Mouse (Mus musculus) midbrain, embryonic 10.5 days (tissue): Measurements from ENCODE around the gene Ncapd2. TPM values are rescaled to one million over a fixed set of nuclear protein-coding genes. Genes with fewer than 3 reads are reported as not detected.

Experiments used
- DNase-seq: peaks from one replicate; pipeline ENCODE4 v3.0.0-alpha.2; 2017; ENCODE audit warnings: low spot score
- H3K27ac ChIP-seq: fragments of 300-500 bp; sonication (generic); replicated peaks from 2 replicates; pipeline ENCODE4 v1.5.1; 2016; ENCODE audit warnings: mild to moderate bottlenecking
- H3K27me3 ChIP-seq: fragments of 300-500 bp; sonication (generic); 2 replicates; pipeline ENCODE4 v1.6.1; 2016; ENCODE audit warnings: low read depth, mild to moderate bottlenecking; ENCODE audit not compliant: poor library complexity, severe bottlenecking
- H3K36me3 ChIP-seq: fragments of 300-500 bp; sonication (generic); 2 replicates; pipeline ENCODE4 v1.6.1; 2016; ENCODE audit warnings: mild to moderate bottlenecking, moderate library complexity
- H3K4me1 ChIP-seq: fragments of 300-500 bp; sonication (generic); 2 replicates; pipeline ENCODE4 v1.6.1; 2016
- H3K4me3 ChIP-seq: fragments of 300-500 bp; sonication (generic); 2 replicates; pipeline ENCODE4 v1.5.1; 2016; ENCODE audit warnings: mild to moderate bottlenecking, moderate library complexity
- H3K9me3 ChIP-seq: fragments of 300-500 bp; sonication (generic); replicated peaks from 2 replicates; pipeline ENCODE4 v1.6.1; 2016; ENCODE audit warnings: mild to moderate bottlenecking
- WGBS: fragments of 180-500 bp; shearing (Covaris S2); methylation state at CpG from one replicate; pipeline ENCODE4 v1.1.7; 2016; 5-methylcytosine and 5-hydroxymethylcytosine counted together
- polyA plus RNA-seq: library from polyadenylated mRNA; unstranded; fragments of >200 nt; fragmentation: Nextera tagmentation; extraction: Ambion mirVana; gene quantifications from 2 replicates; pipeline ENCODE4 v1.2.1, GENCODE M21; 2016

Ncapd2 gene
- polyA plus RNA-seq, 1 experiment from 2014 or later = 246 TPM

DNA sequence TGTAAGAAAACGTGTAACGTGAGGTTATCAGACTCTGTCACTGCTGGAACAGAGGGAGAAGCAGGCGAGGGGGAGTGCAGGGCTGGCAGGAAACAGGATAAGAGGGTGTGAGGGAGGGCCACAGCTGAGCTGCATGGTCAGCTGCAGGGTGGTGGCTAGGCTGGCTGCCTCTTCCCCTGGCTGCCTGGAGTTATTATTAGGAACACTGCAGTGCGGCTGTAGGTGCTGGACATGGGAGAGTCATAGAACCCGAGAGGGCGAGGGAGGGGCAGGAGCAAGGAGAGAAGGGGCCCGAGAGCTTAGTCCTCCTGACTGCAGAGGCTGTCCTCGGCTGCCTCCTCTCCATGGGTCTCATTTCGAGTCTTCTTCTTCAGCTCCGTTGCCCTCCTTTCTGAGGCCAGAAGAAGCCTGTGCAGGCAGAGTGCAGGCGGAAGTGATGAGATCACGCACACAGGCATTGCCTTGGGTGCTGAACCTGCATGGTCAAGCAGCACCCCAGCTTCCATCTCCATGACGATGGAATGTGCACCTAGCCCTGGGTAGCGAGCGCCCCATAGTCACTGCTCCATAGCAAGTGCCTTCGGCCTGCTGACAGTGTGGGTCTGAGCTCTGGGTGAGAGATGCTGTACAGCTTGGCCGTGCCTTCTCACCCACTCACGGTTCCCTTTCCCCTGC, 43.1 kb downstream of the Ncapd2 start:
- H3K4me1 ChIP-seq = peaks cover 59% of the 10 kb centered on the region
- peak overlapping the region; percentile 18; the same call in 1 of the 2 replicates for H3K4me3 ChIP-seq
- no peaks in the 10 kb centered on the region for H3K27me3 ChIP-seq
- WGBS = 82% methylated on average over 18 of the region's 18 CpGs
- DNase-seq = no peak
- no peaks in the 10 kb centered on the region for H3K9me3 ChIP-seq
- H3K36me3 ChIP-seq = peaks cover 65% of the 10 kb centered on the region
- H3K27ac ChIP-seq = peak overlapping the region; percentile 39

DNA sequence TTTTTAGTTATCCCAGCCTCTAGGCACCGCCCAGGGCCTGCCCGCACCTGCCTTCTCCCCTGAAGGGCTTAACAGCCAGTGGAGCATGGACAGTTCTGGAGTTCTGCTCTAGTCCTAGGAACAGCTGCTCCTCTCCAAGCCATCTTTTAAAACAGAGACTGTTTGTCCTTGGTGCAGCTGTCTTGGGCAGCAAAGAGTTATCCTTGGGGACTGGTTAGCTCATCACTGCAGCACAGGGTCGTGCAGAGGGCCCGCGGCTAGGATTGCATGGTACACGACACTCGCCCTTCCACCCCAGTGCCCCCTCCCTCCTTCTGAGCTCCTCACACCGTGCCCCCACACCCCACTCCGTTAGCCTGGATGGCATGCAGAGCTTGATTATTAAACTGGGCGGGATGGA, 44.2 kb downstream of the Ncapd2 start:
- no peaks in the 10 kb centered on the region for H3K27me3 ChIP-seq
- no peaks in the 10 kb centered on the region for H3K9me3 ChIP-seq
- H3K36me3 ChIP-seq = peaks cover 65% of the 10 kb centered on the region
- H3K27ac ChIP-seq = 0 out of 2 replicates have a peak overlapping the region, but pooled peaks have one; percentile 95
- H3K4me3 ChIP-seq = peak overlapping the region; percentile 84
- WGBS = 77% methylated on average over 10 of the region's 10 CpGs
- DNase-seq = no peak
- H3K4me1 ChIP-seq = peaks cover 59% of the 10 kb centered on the region

DNA sequence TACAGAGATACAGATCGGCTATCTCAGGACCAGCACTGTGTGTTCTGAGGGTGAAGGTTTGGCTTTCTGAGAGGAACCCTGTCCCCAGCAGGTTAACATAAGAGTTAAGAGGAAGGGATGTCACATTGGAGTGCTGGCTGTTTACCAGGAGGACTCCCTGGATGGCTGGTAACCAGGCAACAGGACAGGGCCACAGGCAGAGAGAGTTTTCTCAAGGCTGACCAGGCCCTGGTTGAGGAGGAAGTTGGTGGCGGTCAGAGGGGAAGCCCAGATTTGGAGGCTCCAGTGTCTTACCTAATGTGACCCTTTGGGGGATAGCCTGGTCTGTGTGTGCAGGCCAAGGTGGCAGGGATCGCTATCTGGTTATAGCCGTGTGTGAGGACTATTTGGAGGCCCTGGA, 44.7 kb downstream of the Ncapd2 start:
- H3K27ac ChIP-seq = peak overlapping the region; percentile 95; the same call in 1 of the 2 replicates
- WGBS = 87% methylated on average over 4 of the region's 4 CpGs
- H3K36me3 ChIP-seq = peaks cover 65% of the 10 kb centered on the region
- no peak for DNase-seq
- no peaks in the 10 kb centered on the region for H3K9me3 ChIP-seq
- H3K4me3 ChIP-seq = peak overlapping the region; percentile 84
- no peaks in the 10 kb centered on the region for H3K27me3 ChIP-seq
- H3K4me1 ChIP-seq = peaks cover 59% of the 10 kb centered on the region

DNA sequence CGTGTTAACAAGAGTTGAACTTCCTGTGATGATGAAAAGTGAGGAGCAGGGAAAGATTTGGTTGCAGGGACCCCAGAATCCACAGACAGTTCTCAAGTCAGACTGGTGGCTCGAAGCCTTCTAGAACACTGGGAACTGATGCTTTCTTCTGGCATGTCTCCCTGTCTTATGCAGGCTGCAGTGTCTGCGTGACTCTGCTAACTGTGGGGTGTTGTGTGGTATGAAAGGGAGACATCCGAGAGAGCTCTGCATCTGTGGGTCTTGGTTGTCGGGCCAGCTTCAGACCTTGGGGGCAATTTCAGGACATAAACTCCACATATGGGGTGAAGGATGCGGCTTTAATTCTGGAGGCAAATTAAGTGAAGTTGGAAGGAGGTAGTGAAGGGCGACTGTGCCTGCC, 45.4 kb downstream of the Ncapd2 start:
- Histone ChIP-seq H3K27me3 (no peaks in the 10 kb centered on the region), H3K9me3 (no peaks in the 10 kb centered on the region), H3K4me3 (peak overlapping the region; percentile 84), H3K4me1 (peaks cover 59% of the 10 kb centered on the region), H3K27ac (peak overlapping the region; percentile 95), H3K36me3 (peaks cover 65% of the 10 kb centered on the region)
- 60% methylated on average over 7 of the region's 7 CpGs for WGBS
- DNase-seq = no peak

DNA sequence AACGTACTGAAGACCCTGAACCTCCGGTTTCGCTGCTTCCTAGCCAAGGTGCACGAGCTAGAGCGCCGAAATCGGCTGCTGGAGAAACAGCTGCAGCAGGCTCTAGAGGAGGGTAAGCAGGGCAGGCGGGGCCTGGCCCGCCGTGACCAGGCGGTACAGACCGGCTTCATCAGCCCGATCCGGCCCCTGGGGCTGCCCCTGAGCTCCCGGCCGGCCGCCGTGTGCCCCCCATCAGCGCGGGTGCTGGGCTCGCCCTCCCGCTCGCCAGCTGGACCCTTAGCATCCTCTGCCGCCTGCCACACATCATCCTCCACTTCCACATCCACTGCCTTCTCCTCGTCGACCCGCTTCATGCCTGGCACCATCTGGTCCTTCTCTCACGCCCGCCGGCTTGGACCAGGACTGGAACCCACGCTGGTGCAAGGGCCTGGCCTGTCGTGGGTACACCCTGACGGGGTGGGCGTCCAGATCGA, 46.0 kb downstream of the Ncapd2 start:
- H3K4me1 ChIP-seq = peaks cover 59% of the 10 kb centered on the region
- DNase-seq = no peak
- peak overlapping the region; percentile 84 for H3K4me3 ChIP-seq
- no peaks in the 10 kb centered on the region for H3K27me3 ChIP-seq
- H3K27ac ChIP-seq = peak overlapping the region; percentile 95
- no peaks in the 10 kb centered on the region for H3K9me3 ChIP-seq
- peaks cover 65% of the 10 kb centered on the region for H3K36me3 ChIP-seq
- WGBS = 2% methylated on average over 35 of the region's 35 CpGs

DNA sequence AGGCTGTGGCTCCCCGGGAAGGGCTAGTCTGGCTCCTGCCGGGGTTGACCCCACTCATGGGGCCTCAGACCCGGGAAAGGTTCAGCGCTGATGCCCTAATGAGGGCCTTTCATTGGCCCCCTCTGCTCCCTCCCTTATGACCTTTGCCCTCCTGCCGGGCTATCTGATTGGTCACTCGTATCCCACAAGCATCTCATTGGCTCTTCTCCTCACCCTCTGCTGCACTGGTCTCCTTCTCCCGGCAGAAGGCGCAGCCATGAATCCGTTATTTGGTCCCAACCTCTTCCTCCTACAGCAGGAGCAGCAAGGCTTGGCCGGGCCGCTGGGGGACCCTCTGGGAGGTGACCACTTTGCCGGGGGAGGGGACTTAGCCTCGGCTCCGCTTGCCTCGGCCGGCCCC, 46.5 kb downstream of the Ncapd2 start, which contains the start of gene Iffo1:
Gene Iffo1, plus strand, starts transcription at position 241 of the 400 bp plus-strand sequence.
- WGBS = under 1% methylated on average over 16 of the region's 16 CpGs
- DNase-seq = peak; percentile 95
- Histone ChIP-seq H3K4me3 (peak within 1 kb of the TSS; percentile 84), H3K36me3 (peaks cover 67% of the 10 kb centered on the region), H3K27me3 (no peaks in the 10 kb centered on the region), H3K4me1 (peaks cover 59% of the 10 kb centered on the region), H3K27ac (peak within 1 kb of the TSS; percentile 95), H3K9me3 (no peaks in the 10 kb centered on the region)

DNA sequence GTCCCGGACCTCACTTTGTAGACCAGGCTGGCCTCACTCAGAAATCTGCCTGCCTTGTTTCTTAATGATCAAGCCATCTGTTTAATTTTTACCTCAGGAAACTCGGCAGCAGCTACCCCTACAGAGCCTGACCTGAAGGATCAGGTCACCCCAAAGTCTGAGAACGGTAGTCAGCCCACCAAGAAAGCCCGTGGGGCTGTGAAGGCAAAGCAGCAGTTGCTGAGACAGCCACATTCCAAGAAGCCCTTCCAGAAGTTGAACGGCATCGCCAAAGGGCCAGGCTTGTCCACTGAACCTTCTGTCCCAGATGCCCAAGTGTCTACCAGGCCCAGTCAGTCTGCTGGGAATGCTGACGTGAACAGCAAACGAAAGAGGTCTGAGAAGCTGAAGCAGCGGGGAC, 47.6 kb downstream of the Ncapd2 start:
- WGBS = 84% methylated on average over 9 of the region's 9 CpGs
- H3K27me3 ChIP-seq = no peaks in the 10 kb centered on the region
- peaks cover 68% of the 10 kb centered on the region for H3K36me3 ChIP-seq
- peak overlapping the region; percentile 84 for H3K4me3 ChIP-seq
- H3K27ac ChIP-seq = peak overlapping the region; percentile 95; the same call in 1 of the 2 replicates
- DNase-seq = no peak
- no peaks in the 10 kb centered on the region for H3K9me3 ChIP-seq
- peaks cover 51% of the 10 kb centered on the region for H3K4me1 ChIP-seq

DNA sequence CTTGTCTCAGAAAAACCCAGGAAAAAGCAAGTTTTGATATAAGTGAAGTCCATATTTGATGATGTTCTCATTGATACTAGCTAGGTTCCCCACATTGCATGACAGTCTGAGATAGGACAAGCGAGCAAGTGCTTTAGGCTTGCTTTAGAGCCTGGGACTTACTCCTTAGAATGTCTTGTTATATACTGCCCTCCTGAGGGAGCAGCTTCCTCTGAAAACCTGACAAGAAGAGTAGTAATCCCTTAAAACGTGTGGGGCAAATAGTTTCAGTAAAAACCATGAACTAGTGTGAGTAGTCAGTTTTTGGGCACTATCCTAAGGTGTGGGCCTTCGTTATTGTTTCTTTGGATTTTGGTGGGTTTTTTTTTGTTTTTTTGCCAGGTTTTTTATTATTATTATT, 48.4 kb downstream of the Ncapd2 start:
- Histone ChIP-seq H3K27me3 (no peaks in the 10 kb centered on the region), H3K36me3 (peaks cover 68% of the 10 kb centered on the region), H3K9me3 (no peaks in the 10 kb centered on the region), H3K4me3 (no peak overlapping the region), H3K4me1 (peaks cover 43% of the 10 kb centered on the region), H3K27ac (no peak overlapping the region)
- WGBS = 80% methylated on average over 3 of the region's 3 CpGs
- DNase-seq = no peak

DNA sequence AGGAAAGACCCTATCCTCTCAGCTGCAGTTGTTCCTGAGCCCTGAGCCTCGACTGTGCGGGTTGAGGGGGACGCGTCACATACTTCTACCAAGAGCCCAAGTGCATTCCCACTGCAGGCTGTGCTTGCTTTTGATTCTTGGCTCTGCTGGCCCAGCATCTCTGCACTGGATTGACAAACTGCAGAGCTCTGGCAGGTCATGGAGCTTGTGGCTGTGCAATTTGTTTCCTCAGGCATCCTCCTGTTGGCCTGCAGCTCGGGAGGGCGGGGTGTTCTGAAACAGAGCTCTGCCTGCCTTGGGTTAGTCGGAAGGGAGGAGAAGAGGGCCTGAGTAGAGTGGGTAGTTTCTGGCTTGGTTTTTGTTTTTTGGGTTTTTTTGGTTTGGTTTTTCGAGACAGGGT, 49.1 kb downstream of the Ncapd2 start:
- WGBS = 94% methylated on average over 8 of the region's 8 CpGs
- Histone ChIP-seq H3K27me3 (no peaks in the 10 kb centered on the region), H3K4me1 (peaks cover 36% of the 10 kb centered on the region), H3K4me3 (no peak overlapping the region), H3K9me3 (no peaks in the 10 kb centered on the region), H3K27ac (no peak overlapping the region), H3K36me3 (peaks cover 72% of the 10 kb centered on the region)
- no peak for DNase-seq

DNA sequence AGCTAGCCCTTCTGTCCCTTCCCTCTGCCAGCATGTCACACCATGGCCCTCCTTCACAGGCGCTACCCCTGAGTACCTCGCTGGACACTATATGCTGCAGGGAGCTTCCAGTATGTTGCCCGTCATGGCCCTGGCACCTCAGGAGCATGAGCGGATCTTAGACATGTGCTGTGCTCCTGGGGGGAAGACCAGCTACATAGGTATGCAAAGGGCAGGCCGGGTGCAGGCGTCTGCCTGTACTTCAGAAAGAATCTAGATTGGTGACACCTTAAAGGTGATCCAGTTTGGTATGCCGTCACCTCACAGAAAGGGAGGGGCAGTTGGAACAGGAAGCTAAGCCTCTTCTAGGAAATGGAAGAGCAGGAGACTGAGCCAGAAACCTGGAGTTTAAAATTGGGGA, 51.8 kb downstream of the Ncapd2 start:
- Histone ChIP-seq H3K4me3 (no peak overlapping the region), H3K27ac (no peak overlapping the region), H3K9me3 (no peaks in the 10 kb centered on the region), H3K4me1 (peaks cover 11% of the 10 kb centered on the region), H3K36me3 (peaks cover 99% of the 10 kb centered on the region), H3K27me3 (no peaks in the 10 kb centered on the region)
- 94% methylated on average over 7 of the region's 7 CpGs for WGBS
- no peak for DNase-seq

DNA sequence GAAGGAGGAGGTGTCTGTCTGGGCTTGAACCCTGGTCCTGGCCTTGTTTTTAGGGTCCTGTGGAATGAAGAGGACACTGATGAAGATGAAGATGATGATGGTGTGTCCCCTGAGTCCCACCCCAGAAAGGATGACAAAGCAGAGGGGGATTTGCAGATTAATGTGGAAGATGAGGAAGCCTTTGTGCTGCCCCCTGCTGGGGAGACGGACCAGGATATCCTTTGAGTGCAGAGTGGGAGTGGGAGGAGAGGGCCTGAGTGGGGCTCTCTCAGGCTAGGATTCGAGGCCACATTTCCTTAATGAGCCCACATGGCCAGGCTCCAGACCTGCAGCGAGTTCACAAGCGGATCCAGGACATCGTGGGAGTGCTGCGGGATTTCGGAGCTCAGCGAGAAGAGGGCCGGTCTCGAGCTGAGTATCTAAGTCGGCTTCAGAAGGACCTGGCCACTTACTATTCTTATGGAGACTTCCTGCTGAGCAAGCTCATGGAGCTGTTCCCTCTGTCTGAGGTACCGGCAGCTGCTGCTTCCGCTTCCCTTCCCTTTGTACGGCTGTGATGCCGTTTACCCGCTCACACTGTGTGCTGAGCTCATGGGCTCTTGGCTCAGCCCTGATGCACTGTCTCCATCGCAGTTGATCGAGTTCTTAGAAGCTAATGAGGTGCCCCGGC, 54.4 kb downstream of the Ncapd2 start:
- Histone ChIP-seq H3K27ac (no peak overlapping the region), H3K4me3 (no peak overlapping the region), H3K36me3 (peaks cover 92% of the 10 kb centered on the region), H3K9me3 (no peaks in the 10 kb centered on the region), H3K27me3 (no peaks in the 10 kb centered on the region), H3K4me1 (peaks cover 15% of the 10 kb centered on the region)
- DNase-seq = peak; percentile 44
- WGBS = 92% methylated on average over 19 of the region's 19 CpGs

DNA sequence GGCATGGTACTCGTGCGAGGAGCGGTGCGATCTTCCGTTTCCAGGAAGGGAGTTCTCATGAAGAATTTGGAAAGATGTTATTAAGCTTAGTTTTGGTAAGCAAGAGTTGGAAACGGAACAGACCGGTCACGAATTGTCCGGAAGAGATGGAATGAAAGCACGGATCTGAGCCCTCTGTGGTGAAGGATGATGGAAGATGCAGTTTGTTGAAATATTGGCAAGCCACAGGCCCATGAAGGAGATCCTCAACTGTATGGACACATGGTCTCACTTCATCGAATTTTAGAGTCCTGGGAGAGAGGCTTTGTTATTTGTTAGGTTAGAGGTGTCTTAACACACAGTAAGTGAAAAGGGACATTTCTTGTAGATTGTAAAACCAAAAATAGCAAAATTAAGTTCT, 59.0 kb downstream of the Ncapd2 start:
- Histone ChIP-seq H3K27ac (peak overlapping the region; percentile 91), H3K36me3 (peaks cover 78% of the 10 kb centered on the region)
- DNase-seq = no peak

More for the DNA sequence above, 59.0 kb downstream of the Ncapd2 start:
- H3K4me1 ChIP-seq = peaks cover 22% of the 10 kb centered on the region
- peak overlapping the region; percentile 94 for H3K4me3 ChIP-seq
- H3K9me3 ChIP-seq = no peaks in the 10 kb centered on the region
- 13% methylated on average over 11 of the region's 11 CpGs for WGBS
- no peaks in the 10 kb centered on the region for H3K27me3 ChIP-seq
